Mouse (Mus musculus): ENCODE results near the gene Gm10277. TPM values are rescaled to one million over a fixed set of nuclear protein-coding genes. Genes with fewer than 3 reads are reported as not detected.

The Gm10277 gene
- polyA plus RNA-seq, 1 experiment from 2014 or later: 0.47 TPM

DNA sequence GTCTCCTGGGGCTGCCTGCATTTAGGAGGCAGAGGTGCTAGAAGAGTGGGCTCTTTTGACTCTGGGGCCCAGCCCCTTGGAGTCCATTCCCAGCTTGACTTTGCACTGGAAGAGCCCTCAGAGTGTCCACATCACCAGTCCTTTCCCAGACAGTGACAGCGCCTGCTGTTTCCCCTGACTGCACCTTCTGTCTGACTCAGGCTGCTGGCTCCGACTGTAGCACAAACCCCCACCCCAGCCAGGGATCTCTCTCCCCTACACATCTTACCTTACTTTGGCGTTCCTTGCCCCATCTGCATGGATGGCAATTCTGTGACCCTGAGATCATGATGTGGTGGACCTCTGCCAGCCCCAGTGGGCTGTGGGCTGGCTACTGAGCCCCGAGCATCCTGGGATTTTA, 21.7 kb upstream of the Gm10277 start:
- 80% methylated on average over 4 of the region's 4 CpGs for WGBS
- Histone ChIP-seq H3K4me3 (ENCODE audit: low read depth, low read length) (no peak overlapping the region), H3K4me2 (ENCODE audit: low read depth, severe bottlenecking) (no peak overlapping the region), H3K9ac (ENCODE audit: low read length) (no peak overlapping the region), H3K9me3 (ENCODE audit: control insufficient read depth, low read length) (no peaks in the 10 kb centered on the region), H3K27ac (replicated peaks; ENCODE audit: low read depth, low read length) (no peak overlapping the region), H3K36me3 (ENCODE audit: control insufficient read depth, insufficient read depth, low read length) (peaks cover 2% of the 10 kb centered on the region; the same call in 1 of the 2 replicates), H3K27me3 (ENCODE audit: control insufficient read depth, insufficient read depth, low read length) (no peaks in the 10 kb centered on the region), H3K4me1 (ENCODE audit: control insufficient read depth, insufficient read depth, low read length) (no peaks in the 10 kb centered on the region)
- DNase-seq (ENCODE audit: low spot score) (no peak), ATAC-seq (ENCODE audit: insufficient number of reproducible peaks, low FRiP score, low TSS enrichment, low read depth) (no peak)

DNA sequence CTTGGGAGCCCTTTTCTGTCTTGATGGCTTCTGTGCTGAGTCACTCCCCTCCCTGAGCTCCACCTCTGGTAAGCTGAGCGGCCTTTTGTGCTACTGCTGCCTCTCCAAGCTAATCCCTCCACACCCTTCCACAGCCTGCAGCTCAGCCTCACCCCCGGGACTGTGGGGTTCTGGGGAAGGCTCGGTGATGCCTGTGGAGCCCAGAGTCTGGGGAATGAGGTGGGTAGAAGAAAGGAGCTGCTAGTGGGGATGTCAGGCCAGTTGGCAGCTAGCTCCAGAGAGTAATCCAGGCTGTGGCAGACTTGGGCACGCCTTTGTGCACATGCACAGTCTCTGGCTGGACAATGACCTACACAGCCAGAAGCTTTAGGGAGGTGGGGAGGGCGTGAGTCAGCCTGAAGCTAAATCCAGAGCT, 20.5 kb upstream of the Gm10277 start:
- H3K9me3 ChIP-seq (ENCODE audit: control insufficient read depth, low read length): no peaks in the 10 kb centered on the region
- no peak overlapping the region for H3K27ac ChIP-seq (replicated peaks; ENCODE audit: low read depth, low read length)
- WGBS: 56% methylated on average over 5 of the region's 5 CpGs
- no peak overlapping the region for H3K4me3 ChIP-seq (ENCODE audit: low read depth, low read length)
- ATAC-seq (ENCODE audit: insufficient number of reproducible peaks, low FRiP score, low TSS enrichment, low read depth): no peak
- DNase-seq (ENCODE audit: low spot score): no peak
- peaks cover 2% of the 10 kb centered on the region; the same call in 1 of the 2 replicates for H3K36me3 ChIP-seq (ENCODE audit: control insufficient read depth, insufficient read depth, low read length)
- no peaks in the 10 kb centered on the region for H3K27me3 ChIP-seq (ENCODE audit: control insufficient read depth, insufficient read depth, low read length)
- no peak overlapping the region for H3K4me2 ChIP-seq (ENCODE audit: low read depth, severe bottlenecking)
- H3K4me1 ChIP-seq (ENCODE audit: control insufficient read depth, insufficient read depth, low read length): no peaks in the 10 kb centered on the region
- no peak overlapping the region for H3K9ac ChIP-seq (ENCODE audit: low read length)

DNA sequence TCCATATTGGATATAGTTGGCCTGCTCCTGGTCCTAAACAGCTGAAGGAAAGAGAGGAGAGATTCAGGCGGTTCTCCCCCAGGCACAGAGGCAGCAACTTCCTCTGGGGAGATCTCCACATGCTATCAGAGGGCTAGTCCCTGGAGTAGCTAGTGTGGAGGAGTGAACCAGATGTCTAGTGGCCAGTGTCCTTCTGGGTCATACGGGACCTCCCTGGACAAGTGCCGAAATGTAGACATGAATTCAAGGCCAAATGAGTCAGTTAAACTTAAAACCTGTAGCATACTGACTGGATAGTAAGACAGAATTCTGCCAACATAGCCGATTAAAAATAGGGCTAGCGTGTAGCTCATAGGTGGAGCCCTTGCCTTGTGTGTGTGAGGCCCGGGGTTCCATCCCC, 19.3 kb upstream of the Gm10277 start:
- WGBS: 86% methylated on average over 6 of the region's 6 CpGs
- Histone ChIP-seq H3K4me1 (ENCODE audit: control insufficient read depth, insufficient read depth, low read length) (no peaks in the 10 kb centered on the region), H3K27ac (replicated peaks; ENCODE audit: low read depth, low read length) (no peak overlapping the region), H3K9me3 (ENCODE audit: control insufficient read depth, low read length) (no peaks in the 10 kb centered on the region), H3K4me3 (ENCODE audit: low read depth, low read length) (no peak overlapping the region), H3K4me2 (ENCODE audit: low read depth, severe bottlenecking) (no peak overlapping the region), H3K27me3 (ENCODE audit: control insufficient read depth, insufficient read depth, low read length) (no peaks in the 10 kb centered on the region), H3K36me3 (ENCODE audit: control insufficient read depth, insufficient read depth, low read length) (peaks cover 2% of the 10 kb centered on the region; the same call in 1 of the 2 replicates), H3K9ac (ENCODE audit: low read length) (no peak overlapping the region)
- DNase-seq (ENCODE audit: low spot score) (no peak), ATAC-seq (ENCODE audit: insufficient number of reproducible peaks, low FRiP score, low TSS enrichment, low read depth) (no peak)

DNA sequence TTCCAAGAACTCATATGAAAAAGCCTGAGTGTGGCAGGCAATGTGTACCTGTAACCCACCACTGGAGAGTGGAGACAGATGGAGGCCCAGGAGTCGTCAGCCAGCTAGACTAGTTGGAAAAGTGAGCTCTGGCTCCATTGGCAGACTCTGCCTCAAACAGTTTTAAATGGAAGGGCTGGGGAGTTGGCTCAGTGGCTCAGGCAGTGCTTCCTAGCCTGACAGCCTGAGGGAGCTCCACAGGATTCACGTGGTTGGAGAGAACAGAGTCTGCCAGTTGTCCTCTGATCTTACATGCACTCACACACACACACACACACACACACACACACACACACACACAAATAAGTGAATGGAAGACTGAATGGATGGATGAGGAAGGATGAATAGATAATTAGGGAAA, 18.7 kb upstream of the Gm10277 start:
- Histone ChIP-seq H3K4me3 (ENCODE audit: low read depth, low read length) (no peak overlapping the region), H3K27ac (replicated peaks; ENCODE audit: low read depth, low read length) (no peak overlapping the region), H3K36me3 (ENCODE audit: control insufficient read depth, insufficient read depth, low read length) (no peaks in the 10 kb centered on the region), H3K9ac (ENCODE audit: low read length) (no peak overlapping the region), H3K27me3 (ENCODE audit: control insufficient read depth, insufficient read depth, low read length) (no peaks in the 10 kb centered on the region), H3K4me1 (ENCODE audit: control insufficient read depth, insufficient read depth, low read length) (peaks cover 1% of the 10 kb centered on the region), H3K4me2 (ENCODE audit: low read depth, severe bottlenecking) (no peak overlapping the region), H3K9me3 (ENCODE audit: control insufficient read depth, low read length) (no peaks in the 10 kb centered on the region)
- DNase-seq (ENCODE audit: low spot score) (no peak), ATAC-seq (ENCODE audit: insufficient number of reproducible peaks, low FRiP score, low TSS enrichment, low read depth) (no peak)
- WGBS: 33% methylated on average over 2 of the region's 2 CpGs

DNA sequence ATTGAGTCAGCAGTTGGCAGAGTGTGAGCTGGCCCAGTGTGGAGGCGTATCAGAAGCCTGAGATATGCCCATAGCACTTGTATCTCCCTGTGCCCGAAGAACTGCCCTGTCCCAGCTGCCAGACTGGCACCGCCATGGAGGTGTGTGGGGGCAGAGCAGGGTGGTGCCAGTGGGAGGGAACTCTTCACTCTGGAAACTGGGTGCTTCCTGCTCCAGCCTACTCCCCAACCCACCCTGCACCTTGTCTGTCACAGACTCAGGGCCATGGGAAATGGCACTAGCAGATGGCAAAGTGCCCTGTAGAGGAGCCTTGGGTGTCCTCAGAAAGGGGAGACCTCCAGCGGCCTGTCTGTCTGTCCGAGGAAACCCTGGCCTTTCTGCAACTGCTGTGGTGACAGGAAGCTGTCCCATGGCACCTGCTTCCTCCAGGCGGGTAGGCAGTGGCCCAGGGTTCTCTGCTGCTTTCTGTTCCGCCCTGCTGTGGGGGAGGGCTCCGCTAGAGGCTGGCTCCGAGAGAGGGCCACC, 14.9 kb upstream of the Gm10277 start:
- no peak overlapping the region for H3K4me2 ChIP-seq (ENCODE audit: low read depth, severe bottlenecking)
- no peak for ATAC-seq (ENCODE audit: insufficient number of reproducible peaks, low FRiP score, low TSS enrichment, low read depth)

DNA sequence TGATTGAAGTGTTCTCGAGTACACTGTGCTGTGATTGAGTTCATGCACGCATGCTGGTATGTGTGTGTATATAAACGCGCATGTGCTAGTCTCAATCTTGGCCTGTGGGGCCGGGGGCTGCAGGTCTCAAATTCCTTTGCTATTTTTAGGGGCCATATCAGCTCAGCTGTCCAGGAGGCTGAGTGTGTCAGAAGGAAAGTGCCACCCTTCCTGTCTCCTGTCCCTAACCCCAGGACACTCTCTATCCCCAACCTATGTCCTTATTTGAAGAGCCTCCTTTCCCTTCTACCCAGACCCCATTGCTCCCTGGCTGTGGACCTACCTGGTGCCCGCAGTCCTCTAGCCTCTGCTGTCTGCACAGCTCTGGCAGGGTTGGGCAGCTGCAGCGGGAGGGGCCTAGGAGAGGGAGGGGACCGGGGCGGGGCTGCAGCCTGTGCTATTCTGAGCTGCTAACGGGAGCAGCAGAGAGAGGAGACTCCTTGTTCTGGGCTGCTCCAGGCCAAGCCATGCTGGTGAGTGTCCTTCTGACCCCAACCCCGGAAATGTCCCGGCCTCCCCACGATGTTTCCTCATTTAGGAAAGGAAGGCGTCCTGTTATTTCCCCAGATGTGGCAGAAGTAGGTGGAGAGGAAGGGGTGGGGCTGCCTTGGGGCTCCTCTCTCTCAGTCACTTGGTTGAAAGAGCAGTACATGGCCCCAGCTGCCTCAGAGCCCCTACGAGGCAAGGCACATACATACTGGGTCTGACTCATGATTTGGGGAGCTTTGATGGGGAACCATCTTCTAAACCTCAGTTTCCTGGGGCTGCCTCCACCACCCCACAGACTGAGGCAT, 13.5 kb upstream of the Gm10277 start:
- no peaks in the 10 kb centered on the region for H3K36me3 ChIP-seq (ENCODE audit: control insufficient read depth, insufficient read depth, low read length)
- 26% methylated on average over 15 of the region's 15 CpGs for WGBS
- ATAC-seq (ENCODE audit: insufficient number of reproducible peaks, low FRiP score, low TSS enrichment, low read depth) (peak; percentile 82), DNase-seq (ENCODE audit: low spot score) (peak; percentile 62)
- no peak overlapping the region for H3K9ac ChIP-seq (ENCODE audit: low read length)
- H3K9me3 ChIP-seq (ENCODE audit: control insufficient read depth, low read length): no peaks in the 10 kb centered on the region
- H3K4me3 ChIP-seq (ENCODE audit: low read depth, low read length): 0 out of 2 replicates have a peak overlapping the region, but pooled peaks have one; percentile 11
- peaks cover 7% of the 10 kb centered on the region for H3K4me1 ChIP-seq (ENCODE audit: control insufficient read depth, insufficient read depth, low read length)
- no peak overlapping the region for H3K27ac ChIP-seq (replicated peaks; ENCODE audit: low read depth, low read length)
- no peak overlapping the region for H3K4me2 ChIP-seq (ENCODE audit: low read depth, severe bottlenecking)
- no peaks in the 10 kb centered on the region for H3K27me3 ChIP-seq (ENCODE audit: control insufficient read depth, insufficient read depth, low read length)

More for the DNA sequence above, 14.9 kb upstream of the Gm10277 start:
- H3K9me3 ChIP-seq (ENCODE audit: control insufficient read depth, low read length): no peaks in the 10 kb centered on the region
- H3K27ac ChIP-seq (replicated peaks; ENCODE audit: low read depth, low read length): no peak overlapping the region
- peaks cover 7% of the 10 kb centered on the region for H3K4me1 ChIP-seq (ENCODE audit: control insufficient read depth, insufficient read depth, low read length)
- no peaks in the 10 kb centered on the region for H3K27me3 ChIP-seq (ENCODE audit: control insufficient read depth, insufficient read depth, low read length)
- no peaks in the 10 kb centered on the region for H3K36me3 ChIP-seq (ENCODE audit: control insufficient read depth, insufficient read depth, low read length)
- WGBS: 72% methylated on average over 9 of the region's 9 CpGs
- H3K4me3 ChIP-seq (ENCODE audit: low read depth, low read length): no peak overlapping the region
- no peak overlapping the region for H3K9ac ChIP-seq (ENCODE audit: low read length)
- DNase-seq (ENCODE audit: low spot score): no peak

DNA sequence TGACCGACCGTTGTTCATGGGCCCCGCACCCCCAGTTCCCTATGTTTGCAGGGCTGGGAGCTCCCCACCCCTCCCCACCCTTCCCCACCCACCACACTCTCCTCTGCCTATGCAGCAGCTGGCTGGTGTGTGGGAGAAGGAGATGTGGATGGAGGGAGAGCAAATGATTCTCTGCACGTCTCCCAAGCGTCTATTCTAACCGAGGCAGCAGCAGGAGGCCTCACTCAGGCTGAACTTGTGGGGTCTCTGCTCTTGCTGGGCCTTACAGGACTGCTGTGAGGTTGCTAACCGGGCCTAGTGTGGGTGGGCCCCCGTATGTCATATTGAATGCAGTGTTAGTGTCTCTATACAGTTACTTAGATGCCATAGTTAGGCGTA, 12.9 kb upstream of the Gm10277 start:
- Histone ChIP-seq H3K4me1 (ENCODE audit: control insufficient read depth, insufficient read depth, low read length) (peaks cover 7% of the 10 kb centered on the region), H3K4me2 (ENCODE audit: low read depth, severe bottlenecking) (no peak overlapping the region), H3K9me3 (ENCODE audit: control insufficient read depth, low read length) (no peaks in the 10 kb centered on the region), H3K36me3 (ENCODE audit: control insufficient read depth, insufficient read depth, low read length) (no peaks in the 10 kb centered on the region), H3K27me3 (ENCODE audit: control insufficient read depth, insufficient read depth, low read length) (no peaks in the 10 kb centered on the region), H3K27ac (replicated peaks; ENCODE audit: low read depth, low read length) (no peak overlapping the region), H3K9ac (ENCODE audit: low read length) (no peak overlapping the region), H3K4me3 (ENCODE audit: low read depth, low read length) (no peak overlapping the region)
- ATAC-seq (ENCODE audit: insufficient number of reproducible peaks, low FRiP score, low TSS enrichment, low read depth) (no peak), DNase-seq (ENCODE audit: low spot score) (no peak)
- WGBS: 77% methylated on average over 9 of the region's 9 CpGs

DNA sequence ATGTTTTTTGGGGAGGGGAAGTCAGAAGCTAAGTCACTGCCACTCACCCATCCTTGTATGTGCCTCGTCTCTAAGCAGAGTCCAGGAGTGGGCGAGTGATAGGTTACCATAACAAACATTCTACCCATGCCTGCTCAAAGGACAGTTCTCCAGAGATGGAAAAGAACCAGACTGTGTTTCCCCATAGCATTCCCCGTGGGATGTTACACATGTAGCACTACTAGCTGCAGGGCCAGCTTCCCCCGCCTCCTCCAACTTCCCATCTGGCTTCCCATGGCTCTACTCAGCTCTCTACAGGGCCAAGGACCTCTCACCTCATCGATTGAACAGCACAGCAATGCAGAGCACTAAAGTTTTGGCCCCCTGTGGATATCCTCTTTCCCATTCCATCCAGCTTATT, 7.7 kb upstream of the Gm10277 start:
- no peak overlapping the region for H3K4me3 ChIP-seq (ENCODE audit: low read depth, low read length)
- WGBS: 79% methylated on average over 5 of the region's 5 CpGs
- no peaks in the 10 kb centered on the region for H3K36me3 ChIP-seq (ENCODE audit: control insufficient read depth, insufficient read depth, low read length)
- no peak overlapping the region for H3K9ac ChIP-seq (ENCODE audit: low read length)
- H3K4me1 ChIP-seq (ENCODE audit: control insufficient read depth, insufficient read depth, low read length): peaks cover 26% of the 10 kb centered on the region
- H3K27me3 ChIP-seq (ENCODE audit: control insufficient read depth, insufficient read depth, low read length): no peaks in the 10 kb centered on the region
- ATAC-seq (ENCODE audit: insufficient number of reproducible peaks, low FRiP score, low TSS enrichment, low read depth): no peak
- no peak overlapping the region for H3K4me2 ChIP-seq (ENCODE audit: low read depth, severe bottlenecking)
- no peak for DNase-seq (ENCODE audit: low spot score)
- H3K9me3 ChIP-seq (ENCODE audit: control insufficient read depth, low read length): no peaks in the 10 kb centered on the region
- no peak overlapping the region for H3K27ac ChIP-seq (replicated peaks; ENCODE audit: low read depth, low read length)

All from limb, embryonic 11.5 days (tissue).